Mouse (Mus musculus): ENCODE results near the gene Rxra. TPM values are rescaled to one million over a fixed set of nuclear protein-coding genes. Genes with fewer than 3 reads are reported as not detected.

Rxra gene
- polyA plus RNA-seq, 1 experiment from 2014 or later = 2.6 TPM

DNA sequence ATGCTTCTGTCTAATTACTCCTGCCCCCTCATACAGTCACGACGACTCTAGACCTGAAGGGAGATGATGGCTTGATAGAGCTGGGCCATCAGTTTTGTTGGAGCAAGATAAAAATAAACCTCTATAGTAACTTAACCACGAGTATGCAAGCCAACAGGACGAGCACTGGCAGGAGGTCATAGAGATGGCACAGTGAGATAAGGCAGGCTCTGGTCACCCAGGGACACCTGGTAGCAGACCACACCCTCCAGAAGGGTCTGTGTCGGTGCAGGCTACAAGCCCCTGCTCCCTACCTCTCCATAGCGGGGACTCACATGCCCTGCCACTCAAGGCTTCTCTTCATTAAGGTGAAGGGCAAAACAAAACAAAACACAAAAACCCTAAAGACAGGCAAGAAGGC, 102.0 kb downstream of the Rxra start:
- no peak for ATAC-seq

DNA sequence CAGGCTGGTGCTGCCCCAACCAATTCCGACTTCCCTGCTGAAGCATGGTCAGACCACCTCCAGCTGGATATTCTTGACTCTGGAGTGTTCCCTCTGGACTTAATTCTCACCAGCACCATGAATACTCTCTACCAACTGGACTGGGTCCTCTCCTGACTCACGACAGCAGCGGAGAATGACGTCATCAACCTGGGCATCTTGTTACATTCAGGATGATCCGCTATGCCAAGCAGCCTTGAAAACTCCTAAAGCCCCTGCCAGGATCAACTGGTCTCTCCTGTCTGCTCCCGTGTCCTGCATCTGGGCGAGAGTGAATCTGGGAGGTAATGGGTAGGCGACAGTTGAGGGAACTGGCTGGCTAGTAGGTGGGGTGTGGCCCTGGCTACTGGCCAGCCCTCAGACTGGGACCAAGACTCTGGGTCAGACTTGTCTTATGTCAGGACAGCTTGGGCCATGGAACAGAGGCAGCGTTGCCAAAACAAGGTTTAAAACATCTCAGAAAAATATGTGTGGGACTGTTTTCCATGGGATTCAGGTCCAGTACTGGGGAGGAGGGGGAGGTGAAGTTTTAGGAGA, 103.1 kb downstream of the Rxra start:
- Histone ChIP-seq H3K27ac (ENCODE audit: low read depth, low read length) (no peak overlapping the region), H3K4me2 (ENCODE audit: low read length) (no peak overlapping the region), H3K4me1 (ENCODE audit: control insufficient read depth, insufficient read depth, low read length) (no peaks in the 10 kb centered on the region), H3K4me3 (ENCODE audit: low read depth, low read length) (no peak overlapping the region), H3K9me3 (replicated peaks; ENCODE audit: control insufficient read depth, low read length) (no peaks in the 10 kb centered on the region), H3K27me3 (replicated peaks; ENCODE audit: control insufficient read depth, insufficient read depth, low read length) (no peaks in the 10 kb centered on the region), H3K36me3 (ENCODE audit: control insufficient read depth, insufficient read depth, low read length) (no peaks in the 10 kb centered on the region), H3K9ac (ENCODE audit: low read length) (no peak overlapping the region)
- WGBS = 87% methylated on average over 9 of the region's 9 CpGs
- ATAC-seq = no peak
- no peak for DNase-seq (ENCODE audit: low spot score)

More for the DNA sequence above, 102.0 kb downstream of the Rxra start:
- 78% methylated on average over 6 of the region's 6 CpGs for WGBS
- Histone ChIP-seq H3K4me2 (ENCODE audit: low read length) (no peak overlapping the region), H3K27ac (ENCODE audit: low read depth, low read length) (no peak overlapping the region), H3K27me3 (replicated peaks; ENCODE audit: control insufficient read depth, insufficient read depth, low read length) (no peaks in the 10 kb centered on the region), H3K9me3 (replicated peaks; ENCODE audit: control insufficient read depth, low read length) (no peaks in the 10 kb centered on the region), H3K4me3 (ENCODE audit: low read depth, low read length) (no peak overlapping the region), H3K9ac (ENCODE audit: low read length) (no peak overlapping the region), H3K4me1 (ENCODE audit: control insufficient read depth, insufficient read depth, low read length) (no peaks in the 10 kb centered on the region), H3K36me3 (ENCODE audit: control insufficient read depth, insufficient read depth, low read length) (no peaks in the 10 kb centered on the region)
- DNase-seq (ENCODE audit: low spot score) = no peak

DNA sequence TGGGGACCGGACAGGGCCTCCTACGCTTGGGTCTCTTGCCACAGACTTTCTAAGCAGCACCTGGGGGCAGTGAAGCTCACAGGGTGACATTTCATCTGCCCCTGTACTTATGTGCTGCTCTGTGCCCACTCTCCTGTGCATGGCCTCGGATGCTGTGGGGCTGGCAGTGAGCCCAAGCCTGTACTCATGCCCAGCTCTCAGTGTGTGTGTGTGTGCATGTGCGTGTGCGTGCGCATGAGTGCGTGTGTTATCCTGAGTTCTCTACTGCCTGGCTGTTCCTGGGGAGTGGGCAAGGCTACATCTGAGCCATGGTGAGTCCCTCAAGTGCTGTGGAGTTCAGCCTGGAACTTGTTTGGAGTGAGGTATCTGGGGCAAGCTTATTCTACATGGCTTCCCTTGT, 103.9 kb downstream of the Rxra start:
- 85% methylated on average over 7 of the region's 7 CpGs for WGBS
- no peak overlapping the region for H3K4me2 ChIP-seq (ENCODE audit: low read length)
- no peaks in the 10 kb centered on the region for H3K4me1 ChIP-seq (ENCODE audit: control insufficient read depth, insufficient read depth, low read length)
- ATAC-seq (no peak), DNase-seq (ENCODE audit: low spot score) (no peak)
- no peaks in the 10 kb centered on the region for H3K36me3 ChIP-seq (ENCODE audit: control insufficient read depth, insufficient read depth, low read length)
- H3K9me3 ChIP-seq (replicated peaks; ENCODE audit: control insufficient read depth, low read length) = no peaks in the 10 kb centered on the region
- no peak overlapping the region for H3K27ac ChIP-seq (ENCODE audit: low read depth, low read length)
- no peaks in the 10 kb centered on the region for H3K27me3 ChIP-seq (replicated peaks; ENCODE audit: control insufficient read depth, insufficient read depth, low read length)
- H3K4me3 ChIP-seq (ENCODE audit: low read depth, low read length) = no peak overlapping the region
- H3K9ac ChIP-seq (ENCODE audit: low read length) = no peak overlapping the region

DNA sequence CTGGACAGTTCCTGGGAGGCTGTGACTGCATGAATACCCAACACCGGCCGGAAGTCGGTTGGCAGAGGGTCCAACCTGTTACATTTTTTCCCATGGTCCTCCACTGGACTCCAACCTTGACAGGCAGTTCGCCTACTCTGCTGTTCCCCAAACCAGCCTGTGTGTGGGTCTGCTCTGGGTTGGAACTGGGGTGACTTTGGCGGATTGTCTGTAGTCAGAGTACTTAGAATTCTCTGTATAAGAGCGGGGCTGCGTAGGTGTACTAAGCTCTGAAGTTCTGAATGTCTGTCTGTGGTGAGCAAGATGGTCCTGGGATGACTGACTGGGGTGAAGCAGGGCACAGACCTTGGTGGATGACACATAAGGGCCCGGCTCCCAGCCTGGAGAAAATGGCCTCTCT, 109.1 kb downstream of the Rxra start:
- ATAC-seq = no peak
- no peak for DNase-seq (ENCODE audit: low spot score)
- no peaks in the 10 kb centered on the region for H3K4me1 ChIP-seq (ENCODE audit: control insufficient read depth, insufficient read depth, low read length)
- no peaks in the 10 kb centered on the region for H3K27me3 ChIP-seq (replicated peaks; ENCODE audit: control insufficient read depth, insufficient read depth, low read length)
- H3K4me3 ChIP-seq (ENCODE audit: low read depth, low read length) = no peak overlapping the region
- H3K27ac ChIP-seq (ENCODE audit: low read depth, low read length) = no peak overlapping the region
- no peaks in the 10 kb centered on the region for H3K36me3 ChIP-seq (ENCODE audit: control insufficient read depth, insufficient read depth, low read length)
- H3K4me2 ChIP-seq (ENCODE audit: low read length) = no peak overlapping the region
- H3K9ac ChIP-seq (ENCODE audit: low read length) = no peak overlapping the region
- H3K9me3 ChIP-seq (replicated peaks; ENCODE audit: control insufficient read depth, low read length) = no peaks in the 10 kb centered on the region
- WGBS = 92% methylated on average over 8 of the region's 8 CpGs

DNA sequence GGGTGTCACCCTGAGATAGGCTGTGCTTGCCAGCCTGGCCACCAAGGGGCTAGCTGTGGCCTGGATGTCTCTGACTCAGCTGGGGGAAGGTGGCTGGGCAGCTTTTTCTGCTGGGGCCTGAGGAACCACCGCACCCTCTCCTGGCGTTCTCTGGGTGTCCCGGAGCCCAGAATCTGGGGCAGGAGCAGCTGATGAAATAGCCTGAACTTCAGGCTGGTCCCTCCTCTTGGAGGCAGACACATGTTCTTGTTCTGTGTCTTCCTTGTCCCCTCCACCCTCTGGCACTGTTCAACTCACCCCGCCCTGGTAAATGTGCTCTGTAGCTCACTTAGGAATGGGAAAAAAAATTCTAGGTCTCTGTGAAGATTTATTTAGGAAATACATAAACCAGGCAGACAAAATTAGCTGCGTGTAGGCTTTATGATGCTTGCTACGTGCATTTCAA, 109.8 kb downstream of the Rxra start:
- H3K9ac ChIP-seq (ENCODE audit: low read length) = no peak overlapping the region
- H3K4me2 ChIP-seq (ENCODE audit: low read length) = no peak overlapping the region
- no peaks in the 10 kb centered on the region for H3K36me3 ChIP-seq (ENCODE audit: control insufficient read depth, insufficient read depth, low read length)
- no peak for ATAC-seq
- H3K27ac ChIP-seq (ENCODE audit: low read depth, low read length) = no peak overlapping the region
- no peaks in the 10 kb centered on the region for H3K4me1 ChIP-seq (ENCODE audit: control insufficient read depth, insufficient read depth, low read length)
- H3K9me3 ChIP-seq (replicated peaks; ENCODE audit: control insufficient read depth, low read length) = no peaks in the 10 kb centered on the region
- WGBS = 90% methylated on average over 6 of the region's 6 CpGs
- H3K27me3 ChIP-seq (replicated peaks; ENCODE audit: control insufficient read depth, insufficient read depth, low read length) = no peaks in the 10 kb centered on the region
- DNase-seq (ENCODE audit: low spot score) = no peak
- no peak overlapping the region for H3K4me3 ChIP-seq (ENCODE audit: low read depth, low read length)

DNA sequence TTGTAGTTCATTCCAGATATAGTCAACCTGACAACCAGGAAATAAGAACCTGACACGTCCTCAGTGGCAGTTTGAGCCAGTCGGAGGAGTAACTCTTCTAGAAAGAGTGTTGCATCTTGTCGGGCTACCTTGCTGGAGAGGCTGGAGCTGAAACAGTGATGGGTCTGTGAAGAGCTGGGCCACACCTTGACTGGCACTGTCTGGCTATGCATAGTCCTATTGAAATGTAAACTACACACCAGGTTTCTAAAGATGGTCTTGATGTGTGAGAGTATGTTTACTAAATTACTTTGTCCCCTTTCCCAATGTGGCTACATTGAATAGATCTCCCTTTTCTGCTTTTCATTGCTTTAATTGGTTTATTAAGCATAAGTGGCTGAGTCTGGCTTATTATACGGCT, 115.3 kb downstream of the Rxra start:
- ATAC-seq = no peak
- no peaks in the 10 kb centered on the region for H3K27me3 ChIP-seq (replicated peaks; ENCODE audit: control insufficient read depth, insufficient read depth, low read length)
- H3K4me3 ChIP-seq (ENCODE audit: low read depth, low read length) = no peak overlapping the region
- H3K4me1 ChIP-seq (ENCODE audit: control insufficient read depth, insufficient read depth, low read length) = no peaks in the 10 kb centered on the region
- H3K36me3 ChIP-seq (ENCODE audit: control insufficient read depth, insufficient read depth, low read length) = no peaks in the 10 kb centered on the region
- no peak overlapping the region for H3K9ac ChIP-seq (ENCODE audit: low read length)
- 61% methylated on average over 4 of the region's 4 CpGs for WGBS
- no peak overlapping the region for H3K4me2 ChIP-seq (ENCODE audit: low read length)
- H3K27ac ChIP-seq (ENCODE audit: low read depth, low read length) = no peak overlapping the region
- DNase-seq (ENCODE audit: low spot score) = no peak
- H3K9me3 ChIP-seq (replicated peaks; ENCODE audit: control insufficient read depth, low read length) = no peaks in the 10 kb centered on the region

DNA sequence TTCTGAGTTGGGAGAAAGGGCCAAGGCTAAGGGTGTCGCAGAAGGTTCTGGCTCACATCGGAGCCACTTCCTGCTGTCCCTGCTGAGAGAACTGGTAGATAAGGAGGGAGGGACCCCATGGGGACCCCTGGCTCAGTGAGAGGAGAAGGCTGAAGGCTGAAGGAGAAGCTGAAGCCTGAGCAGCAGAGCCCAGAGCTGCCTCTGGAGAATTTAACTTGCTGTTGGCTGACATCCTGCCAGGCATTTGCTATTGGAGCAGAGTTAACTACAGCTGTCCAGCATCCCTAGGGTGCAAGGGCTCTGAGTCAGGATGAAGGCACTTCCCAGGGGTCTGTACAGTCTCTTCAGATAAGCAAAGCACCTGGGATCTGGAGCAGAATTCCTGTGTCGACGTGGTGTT, 122.8 kb downstream of the Rxra start:
- H3K4me3 ChIP-seq (ENCODE audit: low read depth, low read length) = no peak overlapping the region
- WGBS = 84% methylated on average over 4 of the region's 4 CpGs
- H3K9me3 ChIP-seq (replicated peaks; ENCODE audit: control insufficient read depth, low read length) = no peaks in the 10 kb centered on the region
- H3K4me2 ChIP-seq (ENCODE audit: low read length) = no peak overlapping the region
- H3K36me3 ChIP-seq (ENCODE audit: control insufficient read depth, insufficient read depth, low read length) = no peaks in the 10 kb centered on the region
- DNase-seq (ENCODE audit: low spot score) = no peak
- no peak for ATAC-seq
- no peak overlapping the region for H3K27ac ChIP-seq (ENCODE audit: low read depth, low read length)
- H3K27me3 ChIP-seq (replicated peaks; ENCODE audit: control insufficient read depth, insufficient read depth, low read length) = no peaks in the 10 kb centered on the region
- H3K4me1 ChIP-seq (ENCODE audit: control insufficient read depth, insufficient read depth, low read length) = no peaks in the 10 kb centered on the region
- no peak overlapping the region for H3K9ac ChIP-seq (ENCODE audit: low read length)

DNA sequence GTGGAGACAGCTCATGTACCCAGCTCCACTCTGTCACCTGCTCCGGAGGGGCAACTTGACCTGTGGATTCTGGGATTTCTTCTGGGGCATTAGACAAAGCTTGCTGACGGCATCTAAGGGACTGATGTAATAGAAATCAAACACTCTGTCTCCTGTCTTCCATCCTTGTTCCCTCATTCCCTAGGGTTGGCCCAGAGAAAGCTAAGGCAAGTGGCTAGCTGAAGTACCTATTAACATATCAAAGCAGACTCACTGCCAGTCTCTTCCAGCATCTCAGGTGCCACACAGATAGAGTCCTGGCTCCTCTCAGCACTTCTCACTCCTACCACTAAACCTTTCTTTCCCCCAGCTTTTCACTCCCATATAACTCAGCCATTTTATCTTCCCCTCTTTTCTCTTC, 124.8 kb downstream of the Rxra start:
- ATAC-seq (no peak), DNase-seq (ENCODE audit: low spot score) (no peak)
- WGBS = 63% methylated on average over 2 of the region's 2 CpGs
- H3K9me3 ChIP-seq (replicated peaks; ENCODE audit: control insufficient read depth, low read length) = no peaks in the 10 kb centered on the region
- no peaks in the 10 kb centered on the region for H3K4me1 ChIP-seq (ENCODE audit: control insufficient read depth, insufficient read depth, low read length)
- no peaks in the 10 kb centered on the region for H3K36me3 ChIP-seq (ENCODE audit: control insufficient read depth, insufficient read depth, low read length)
- H3K4me2 ChIP-seq (ENCODE audit: low read length) = no peak overlapping the region
- H3K9ac ChIP-seq (ENCODE audit: low read length) = no peak overlapping the region
- no peak overlapping the region for H3K4me3 ChIP-seq (ENCODE audit: low read depth, low read length)
- H3K27ac ChIP-seq (ENCODE audit: low read depth, low read length) = no peak overlapping the region
- H3K27me3 ChIP-seq (replicated peaks; ENCODE audit: control insufficient read depth, insufficient read depth, low read length) = no peaks in the 10 kb centered on the region

DNA sequence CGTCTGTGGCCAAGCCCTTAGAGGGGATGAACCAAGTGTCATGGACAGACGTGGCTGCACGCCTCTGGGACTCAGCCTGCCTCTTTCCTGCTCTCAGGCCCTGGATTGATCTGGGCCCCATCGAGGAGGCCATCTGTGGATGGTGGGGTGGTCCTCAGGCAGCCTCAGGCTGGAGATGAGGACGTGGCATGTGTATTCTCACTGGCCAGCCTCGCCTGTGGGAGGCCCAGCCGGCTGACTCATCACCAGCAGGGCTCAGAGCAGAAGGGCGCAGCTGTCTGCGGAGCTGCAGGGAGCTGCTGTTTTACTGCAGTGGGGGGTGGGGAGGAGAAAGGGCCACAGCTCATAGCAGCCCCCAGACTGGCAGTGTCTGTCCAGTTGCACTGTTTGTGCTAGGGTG, 126.3 kb downstream of the Rxra start:
- Histone ChIP-seq H3K27me3 (replicated peaks; ENCODE audit: control insufficient read depth, insufficient read depth, low read length) (no peaks in the 10 kb centered on the region), H3K4me1 (ENCODE audit: control insufficient read depth, insufficient read depth, low read length) (no peaks in the 10 kb centered on the region), H3K4me3 (ENCODE audit: low read depth, low read length) (no peak overlapping the region), H3K9ac (ENCODE audit: low read length) (no peak overlapping the region), H3K36me3 (ENCODE audit: control insufficient read depth, insufficient read depth, low read length) (no peaks in the 10 kb centered on the region), H3K9me3 (replicated peaks; ENCODE audit: control insufficient read depth, low read length) (no peaks in the 10 kb centered on the region), H3K4me2 (ENCODE audit: low read length) (no peak overlapping the region), H3K27ac (ENCODE audit: low read depth, low read length) (no peak overlapping the region)
- DNase-seq (ENCODE audit: low spot score) (no peak), ATAC-seq (no peak)
- 58% methylated on average over 9 of the region's 9 CpGs for WGBS

All from forebrain, embryonic 14.5 days (tissue).